Mouse (Mus musculus): ENCODE measurements at regions not wholly inside any gene's neighbourhood (a gene's known extent, or its start where the extent isn't known, plus 50 kb on each side); places are given as distances from the start of the nearest gene placed in this dataset.

GRCm38 (mm10) chr3:78901838-78902484 is 384.4 kb downstream of the Rapgef2 start:
- no peak for DNase-seq (ENCODE audit: low read depth, low spot score)

- peak; percentile 40 for DNase-seq (ENCODE audit: low read depth, low spot score)
Observed at GRCm38 (mm10) chr3:78901016-78901837, 385.1 kb downstream of the Rapgef2 start.

- DNase-seq (ENCODE audit: low read depth, low spot score), result peak; percentile 59
Observed at GRCm38 (mm10) chr3:78899446-78900230, 386.7 kb downstream of the Rapgef2 start.

GRCm38 (mm10) chr3:78889326-78889725 is 397.0 kb downstream of the Rapgef2 start:
- no peak for DNase-seq (ENCODE audit: low read depth, low spot score)

- DNase-seq (ENCODE audit: low read depth, low spot score), result no peak
Observed at GRCm38 (mm10) chr3:78884715-78885114, 401.6 kb downstream of the Rapgef2 start.

GRCm38 (mm10) chr3:78884029-78884428 is 402.3 kb downstream of the Rapgef2 start:
- no peak for DNase-seq (ENCODE audit: low read depth, low spot score)

- DNase-seq (ENCODE audit: low read depth, low spot score), result no peak
Observed at GRCm38 (mm10) chr3:78880072-78880471, 406.2 kb downstream of the Rapgef2 start.

GRCm38 (mm10) chr3:78877323-78877722 is 409.0 kb downstream of the Rapgef2 start:
- no peak for DNase-seq (ENCODE audit: low read depth, low spot score)

- DNase-seq (ENCODE audit: low read depth, low spot score), result no peak
Observed at GRCm38 (mm10) chr3:78866896-78867295, 419.4 kb downstream of the Rapgef2 start.

GRCm38 (mm10) chr3:78866083-78866726 is 420.1 kb downstream of the Rapgef2 start:
- DNase-seq (ENCODE audit: low read depth, low spot score), result no peak

GRCm38 (mm10) chr3:78863005-78863404 is 423.3 kb downstream of the Rapgef2 start:
- no peak for DNase-seq (ENCODE audit: low read depth, low spot score)

GRCm38 (mm10) chr3:78846617-78847318 is 439.5 kb downstream of the Rapgef2 start:
- no peak for DNase-seq (ENCODE audit: low read depth, low spot score)

DNA sequence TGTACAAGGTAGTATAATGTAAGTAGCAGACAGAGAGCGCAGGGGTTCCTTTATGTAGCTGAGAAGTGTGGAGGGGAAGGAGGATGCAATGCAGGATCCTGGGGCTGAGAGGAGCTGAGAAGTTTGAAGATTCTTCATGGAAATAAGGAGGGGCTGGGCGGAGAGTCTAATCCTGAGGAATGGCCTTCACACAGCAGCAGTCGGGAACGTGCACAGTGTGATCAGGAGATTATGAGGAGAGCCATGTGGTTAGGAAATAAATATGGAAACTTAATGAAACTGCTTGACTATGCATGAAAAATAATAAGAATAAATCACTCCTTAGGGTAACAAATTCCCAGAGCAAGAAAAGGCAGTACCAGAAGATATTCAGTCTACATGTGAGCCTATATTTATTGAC is 445.1 kb downstream of the Rapgef2 start:
- DNase-seq (ENCODE audit: low read depth, low spot score), result no peak

DNA sequence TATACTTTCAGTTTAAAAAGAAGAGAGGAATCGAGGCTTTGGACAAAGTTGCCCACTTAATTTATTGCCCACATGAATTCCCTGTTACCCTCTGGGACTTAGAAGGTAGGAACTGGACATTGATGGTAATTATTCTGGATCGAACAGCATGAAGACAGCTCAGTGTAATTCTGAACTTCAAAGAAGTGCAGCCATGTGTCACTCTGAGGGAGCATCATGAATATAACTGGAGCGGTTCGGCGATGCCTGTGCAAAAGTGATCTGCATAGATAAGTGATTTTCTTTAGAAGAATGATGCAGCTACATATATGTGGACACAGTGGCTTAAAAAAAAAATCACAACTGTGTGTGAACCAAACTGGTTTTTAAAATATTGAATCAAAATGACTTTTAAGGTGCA is 449.5 kb downstream of the Rapgef2 start:
- DNase-seq (ENCODE audit: low read depth, low spot score), result no peak

DNA sequence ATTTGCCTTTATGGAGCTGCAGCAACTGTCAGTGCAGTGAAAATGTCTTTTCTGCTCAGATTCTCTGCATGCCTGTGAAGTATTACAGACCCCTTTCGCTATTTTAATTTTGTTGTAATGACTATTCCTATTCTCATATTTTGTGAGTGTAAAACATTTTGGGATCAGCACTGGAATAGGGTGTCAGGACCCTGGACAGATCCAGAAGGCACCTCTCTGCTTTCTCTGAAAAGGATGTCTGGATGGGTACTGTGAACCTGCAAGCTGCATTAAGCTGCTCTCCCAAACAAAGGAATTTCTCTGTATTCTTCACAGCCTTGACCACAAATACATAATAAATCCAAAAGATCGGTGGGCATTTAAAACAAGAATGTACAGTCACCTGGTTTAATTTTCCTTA is 460.8 kb downstream of the Rapgef2 start:
- DNase-seq (ENCODE audit: low read depth, low spot score), result no peak

GRCm38 (mm10) chr3:78812425-78812824 is 473.9 kb downstream of the Rapgef2 start:
- DNase-seq (ENCODE audit: low read depth, low spot score), result no peak

DNA sequence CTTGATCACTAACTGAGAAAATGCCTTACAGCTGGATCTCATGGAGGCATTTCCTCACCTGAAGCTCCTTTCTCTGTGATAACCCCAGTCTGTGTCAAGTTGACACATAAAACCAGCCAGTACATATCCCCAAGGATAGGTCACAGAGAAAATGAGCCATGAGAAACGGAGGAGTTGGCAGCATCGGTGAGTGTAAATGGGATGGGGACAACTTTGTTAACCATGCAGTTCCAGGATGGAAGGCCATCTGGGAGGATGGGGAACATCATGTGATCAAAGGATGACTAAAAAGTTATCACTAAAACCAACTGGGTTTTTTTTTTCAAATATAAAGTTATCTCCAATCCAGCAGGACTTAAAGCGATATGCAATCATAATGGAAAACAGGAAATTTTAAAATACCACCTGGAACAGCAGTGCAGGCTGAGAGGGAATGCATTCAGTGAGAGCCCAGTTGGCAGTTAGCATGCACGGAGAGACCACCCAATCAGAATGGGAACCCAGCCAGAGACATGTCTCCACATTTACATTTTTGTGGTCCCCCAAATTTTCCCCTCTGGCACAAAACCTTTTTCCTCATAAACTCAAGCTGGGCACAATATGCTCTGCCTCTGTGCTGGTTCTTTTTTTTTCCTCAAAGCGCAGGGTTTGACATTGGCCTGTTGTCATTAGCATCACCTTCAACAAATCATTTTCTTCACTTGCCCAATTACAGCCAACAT is 475.7 kb downstream of the Rapgef2 start:
- no peak for DNase-seq (ENCODE audit: low read depth, low spot score)

GRCm38 (mm10) chr3:78803176-78803575 is 483.1 kb downstream of the Rapgef2 start:
- DNase-seq (ENCODE audit: low read depth, low spot score), result no peak

DNA sequence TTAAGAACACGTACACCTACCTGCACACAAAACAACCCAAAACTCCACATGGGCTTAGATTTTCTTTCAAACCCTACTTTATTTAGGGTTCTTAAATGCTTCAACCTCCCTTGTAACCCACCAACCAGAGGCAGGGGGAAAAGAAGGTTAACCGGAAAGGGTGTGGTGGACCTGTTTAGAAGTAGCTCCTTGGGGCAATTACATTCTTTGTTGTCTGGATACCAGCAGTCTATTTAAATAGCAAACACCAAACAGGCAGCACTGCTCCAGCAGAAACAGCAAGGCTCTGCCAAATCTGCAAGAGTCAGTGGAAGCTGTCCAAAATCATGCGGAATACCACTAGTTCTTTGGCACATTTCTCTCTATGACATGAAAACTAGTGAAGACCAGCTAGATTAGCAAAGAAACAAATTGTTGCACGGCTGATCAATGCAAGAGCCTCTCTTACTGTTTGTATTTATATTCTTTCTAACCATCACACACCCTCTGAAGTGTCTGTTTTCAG is 490.3 kb downstream of the Rapgef2 start:
- no peak for DNase-seq (ENCODE audit: low read depth, low spot score)

DNA sequence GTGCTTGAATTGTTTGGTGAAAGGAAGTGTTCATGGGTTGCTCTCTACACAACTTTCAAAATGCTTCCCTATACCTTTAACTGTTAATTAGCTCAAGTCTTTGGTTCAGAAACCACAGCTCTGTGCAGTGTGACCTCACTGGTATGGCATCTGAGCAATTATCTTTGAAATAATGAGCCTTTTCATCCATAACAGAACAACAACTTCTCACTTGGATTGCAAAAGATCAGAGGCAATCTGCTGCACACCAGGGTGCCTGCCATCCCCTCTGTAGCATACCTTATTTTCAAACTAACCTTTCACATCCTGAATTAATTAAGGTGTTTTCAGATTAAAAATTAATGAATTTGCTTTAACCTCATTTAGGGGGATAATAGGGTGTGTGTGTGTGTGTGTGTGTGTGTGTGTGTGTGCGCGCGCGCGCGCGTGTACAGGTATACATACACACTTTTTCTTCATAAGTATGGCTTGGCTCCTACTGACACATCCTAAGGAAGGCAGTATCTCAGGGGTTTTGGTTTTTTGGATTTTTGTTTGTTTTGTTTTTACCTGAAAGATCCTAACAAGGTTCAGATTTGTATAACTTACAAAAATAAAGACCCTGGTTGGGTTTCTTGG is 493.8 kb downstream of the Rapgef2 start:
- DNase-seq (ENCODE audit: low read depth, low spot score), result no peak

All from A20 (cell line).